Mouse (Mus musculus) kidney, embryonic 14.5 days (tissue): ENCODE data around the gene Flt3. TPM values are rescaled to one million over a fixed set of nuclear protein-coding genes. Genes with fewer than 3 reads are reported as not detected.
A peak's percentile ranks its signal among the peaks of the same experiment; 100 is the strongest.

Experiments
- ATAC-seq: fragments of 200-750 bp; cut with Nextera tagmentation; 2 replicates; pipeline ENCODE4 v1.8.0; 2017; ENCODE audit warnings: moderate number of reproducible peaks, mild to moderate bottlenecking, moderate TSS enrichment, moderate library complexity; ENCODE audit not compliant: low FRiP score, low TSS enrichment
- H3K27ac ChIP-seq: fragments of 300-500 bp; sonication (generic); 2 replicates; pipeline ENCODE4 v1.5.1; 2014; ENCODE audit warnings: low read depth, mild to moderate bottlenecking, low read length, moderate library complexity, mixed read lengths
- H3K27me3 ChIP-seq: fragments of 300-500 bp; sonication (generic); 2 replicates; pipeline ENCODE4 v1.6.1; 2014; ENCODE audit warnings: mild to moderate bottlenecking, low read length; ENCODE audit not compliant: control insufficient read depth, insufficient read depth
- H3K36me3 ChIP-seq: fragments of 300-500 bp; sonication (generic); 2 replicates; pipeline ENCODE4 v1.6.1; 2014; ENCODE audit warnings: low read length, mixed read lengths; ENCODE audit not compliant: control insufficient read depth, insufficient read depth
- H3K4me1 ChIP-seq: fragments of 300-500 bp; sonication (generic); 2 replicates; pipeline ENCODE4 v1.6.1; 2014; ENCODE audit warnings: low read length, mixed read lengths; ENCODE audit not compliant: control insufficient read depth, insufficient read depth
- H3K4me2 ChIP-seq: fragments of 300-500 bp; sonication (generic); replicated peaks from 2 replicates; pipeline ENCODE4 v1.6.1; 2014; ENCODE audit warnings: low read depth, mild to moderate bottlenecking, low read length
- H3K4me3 ChIP-seq: fragments of 300-500 bp; sonication (generic); 2 replicates; pipeline ENCODE4 v1.5.1; 2014; ENCODE audit warnings: mild to moderate bottlenecking, low read length
- H3K9ac ChIP-seq: fragments of 300-500 bp; sonication (generic); 2 replicates; pipeline ENCODE4 v1.6.1; 2014; ENCODE audit warnings: low read depth, mild to moderate bottlenecking, low read length, moderate library complexity
- H3K9me3 ChIP-seq: fragments of 300-500 bp; sonication (generic); 2 replicates; pipeline ENCODE4 v1.6.1; 2016; ENCODE audit warnings: low read length; ENCODE audit not compliant: control insufficient read depth
- WGBS: fragments of 180-500 bp; shearing (Covaris S2); extraction: QIAGEN DNeasy Blood & Tissue Kit; methylation state at CpG from one replicate; pipeline ENCODE4 v1.1.7; 2014; 5-methylcytosine and 5-hydroxymethylcytosine counted together
- polyA plus RNA-seq: library from polyadenylated mRNA; unstranded; fragments of >200 nt; fragmentation: Nextera tagmentation; extraction: Ambion mirVana; gene quantifications from 2 replicates; pipeline ENCODE4 v1.2.1, GENCODE M21; 2014

Flt3 gene
- polyA plus RNA-seq, 1 experiment from 2014 or later: not detected

DNA sequence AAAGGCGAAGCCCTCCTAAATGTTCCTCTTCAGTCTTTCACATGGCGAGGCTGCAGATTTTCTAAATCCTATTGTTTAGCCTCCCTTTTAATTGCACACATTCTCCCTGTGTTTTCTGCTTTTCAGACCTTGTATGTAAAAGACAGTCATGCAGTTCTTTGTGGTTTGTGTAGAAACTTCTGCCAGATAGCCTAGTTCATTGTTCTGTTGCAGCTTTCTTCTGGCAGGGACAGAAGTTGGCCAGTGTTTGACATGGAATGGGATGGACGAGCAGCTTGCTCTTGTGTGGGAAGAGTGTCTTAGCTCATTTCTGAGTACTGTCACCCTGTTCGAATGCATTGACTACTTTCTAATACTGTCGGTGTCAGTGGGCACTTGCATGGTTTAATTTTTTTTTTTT, 36.2 kb upstream of the Flt3 start:
- ATAC-seq: no peak
- WGBS: 85% methylated on average over 5 of the region's 5 CpGs
- H3K9ac ChIP-seq: no peak overlapping the region
- H3K4me3 ChIP-seq: no peak overlapping the region
- H3K27ac ChIP-seq: no peak overlapping the region
- no peaks in the 10 kb centered on the region for H3K9me3 ChIP-seq
- H3K36me3 ChIP-seq: peaks cover 3% of the 10 kb centered on the region
- H3K4me2 ChIP-seq: no peak overlapping the region
- no peaks in the 10 kb centered on the region for H3K27me3 ChIP-seq
- H3K4me1 ChIP-seq: peaks cover 33% of the 10 kb centered on the region

DNA sequence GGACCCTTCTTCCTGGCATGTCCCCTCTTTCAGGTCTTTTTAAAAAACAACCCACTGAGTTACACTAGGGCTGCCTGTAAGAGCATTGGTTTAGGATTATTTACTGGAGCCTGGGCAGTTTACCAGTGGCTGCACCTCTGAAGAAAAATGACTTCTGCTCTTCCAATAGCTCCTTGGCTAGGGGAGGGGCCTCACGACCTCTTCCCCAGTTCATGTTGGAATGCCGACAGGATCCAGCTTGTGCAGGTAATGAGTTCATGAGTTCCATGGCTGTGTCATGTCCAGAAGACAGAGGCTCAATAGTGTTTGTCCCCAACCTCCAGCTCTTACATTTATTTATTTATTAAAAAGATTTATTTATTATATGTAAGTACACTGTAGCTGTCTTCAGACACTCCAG, 35.5 kb upstream of the Flt3 start:
- 58% methylated on average over 2 of the region's 2 CpGs for WGBS
- no peak for ATAC-seq
- no peaks in the 10 kb centered on the region for H3K27me3 ChIP-seq
- H3K4me2 ChIP-seq: no peak overlapping the region
- peaks cover 3% of the 10 kb centered on the region for H3K36me3 ChIP-seq
- no peak overlapping the region for H3K9ac ChIP-seq
- H3K4me1 ChIP-seq: peaks cover 33% of the 10 kb centered on the region
- no peak overlapping the region for H3K4me3 ChIP-seq
- no peak overlapping the region for H3K27ac ChIP-seq
- H3K9me3 ChIP-seq: no peaks in the 10 kb centered on the region

GRCm38 (mm10) chr5:147435224-147435623, 34.9 kb upstream of the Flt3 start:
- no peak overlapping the region for H3K27ac ChIP-seq

DNA sequence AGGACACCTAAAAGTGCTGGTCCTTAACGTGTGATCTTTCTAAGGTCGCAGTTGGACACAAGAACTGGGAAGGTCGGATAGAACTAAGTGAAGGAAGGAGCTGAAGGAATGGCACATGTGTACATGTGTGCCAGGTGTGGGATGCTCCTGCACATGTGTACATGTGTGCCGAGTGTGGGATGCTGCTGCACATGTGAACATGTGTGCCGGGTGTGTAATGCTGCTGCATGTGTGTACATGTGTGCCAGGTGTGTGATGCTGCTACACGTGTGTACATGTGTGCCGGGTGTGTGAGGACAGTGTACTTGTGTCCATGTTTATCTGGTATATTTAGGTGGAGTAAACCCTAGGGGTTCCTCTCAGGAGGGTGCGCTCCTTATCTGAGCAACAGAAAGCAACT, 32.6 kb upstream of the Flt3 start:
- H3K36me3 ChIP-seq: peaks cover 3% of the 10 kb centered on the region
- H3K9ac ChIP-seq: no peak overlapping the region
- no peak overlapping the region for H3K4me3 ChIP-seq
- H3K4me2 ChIP-seq: no peak overlapping the region
- peaks cover 35% of the 10 kb centered on the region for H3K4me1 ChIP-seq
- H3K27me3 ChIP-seq: no peaks in the 10 kb centered on the region
- H3K27ac ChIP-seq: no peak overlapping the region
- no peaks in the 10 kb centered on the region for H3K9me3 ChIP-seq
- 93% methylated on average over 8 of the region's 8 CpGs for WGBS
- ATAC-seq: no peak

More at GRCm38 (mm10) chr5:147435224-147435623, 34.9 kb upstream of the Flt3 start:
- no peak for ATAC-seq
- H3K4me3 ChIP-seq: no peak overlapping the region
- H3K27me3 ChIP-seq: no peaks in the 10 kb centered on the region
- H3K9ac ChIP-seq: no peak overlapping the region
- 46% methylated on average over 4 of the region's 4 CpGs for WGBS
- H3K4me1 ChIP-seq: peaks cover 33% of the 10 kb centered on the region
- no peak overlapping the region for H3K4me2 ChIP-seq
- H3K9me3 ChIP-seq: no peaks in the 10 kb centered on the region
- peaks cover 3% of the 10 kb centered on the region for H3K36me3 ChIP-seq

DNA sequence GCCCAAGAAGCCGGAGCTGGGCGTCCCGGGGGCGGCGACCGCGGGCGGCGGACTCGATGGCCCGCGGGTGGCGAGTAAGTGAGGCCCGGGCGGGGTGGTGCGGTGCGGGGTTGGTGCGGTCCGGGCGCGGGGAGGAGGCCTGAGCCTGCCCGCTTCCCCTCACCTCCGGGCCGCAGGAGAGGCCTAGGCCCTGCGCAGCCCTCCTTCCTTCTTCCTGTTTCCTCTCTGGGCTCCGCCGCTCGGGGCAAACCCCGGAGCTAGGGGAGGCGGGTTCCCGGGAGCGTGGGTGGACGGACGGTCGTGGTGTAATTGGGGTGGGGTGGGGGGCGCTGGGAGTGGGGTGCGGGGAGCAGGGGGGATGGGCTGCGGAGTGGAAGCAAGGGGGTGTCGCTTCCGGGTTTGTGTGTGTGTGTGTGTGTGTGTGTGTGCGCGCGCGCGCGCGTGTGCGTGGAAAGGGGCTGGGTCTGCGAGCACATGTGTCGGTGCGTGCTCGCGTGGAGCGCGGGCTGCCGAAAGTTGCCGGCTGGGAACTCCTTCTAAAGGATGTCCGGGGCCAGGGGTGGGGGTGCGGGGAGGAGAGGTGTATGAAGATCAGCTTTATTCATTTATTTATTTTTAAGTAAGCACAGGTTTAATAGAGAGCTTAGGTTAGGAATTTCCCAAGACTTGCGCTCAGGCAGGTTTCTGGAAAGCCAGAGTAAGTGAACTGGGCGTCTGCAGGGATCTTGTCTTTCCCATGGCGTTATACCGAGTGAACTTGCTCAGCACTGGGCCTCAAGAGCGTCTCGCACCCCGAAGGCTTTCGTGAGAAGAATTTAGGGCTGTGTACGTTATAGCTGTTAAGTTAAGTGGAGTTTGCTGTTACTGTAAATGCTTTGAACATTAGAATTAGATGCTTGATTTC, 30.9 kb upstream of the Flt3 start:
- 1% methylated on average over 47 of the region's 68 CpGs for WGBS
- no peaks in the 10 kb centered on the region for H3K27me3 ChIP-seq
- H3K4me1 ChIP-seq: peaks cover 29% of the 10 kb centered on the region
- H3K9me3 ChIP-seq: no peaks in the 10 kb centered on the region
- peak overlapping the region; percentile 99 for H3K4me3 ChIP-seq
- H3K27ac ChIP-seq: peak overlapping the region; percentile 94
- peak; percentile 77 for ATAC-seq
- H3K36me3 ChIP-seq: peaks cover 3% of the 10 kb centered on the region
- peak overlapping the region; percentile 85 for H3K9ac ChIP-seq
- peak overlapping the region; percentile 76 for H3K4me2 ChIP-seq

DNA sequence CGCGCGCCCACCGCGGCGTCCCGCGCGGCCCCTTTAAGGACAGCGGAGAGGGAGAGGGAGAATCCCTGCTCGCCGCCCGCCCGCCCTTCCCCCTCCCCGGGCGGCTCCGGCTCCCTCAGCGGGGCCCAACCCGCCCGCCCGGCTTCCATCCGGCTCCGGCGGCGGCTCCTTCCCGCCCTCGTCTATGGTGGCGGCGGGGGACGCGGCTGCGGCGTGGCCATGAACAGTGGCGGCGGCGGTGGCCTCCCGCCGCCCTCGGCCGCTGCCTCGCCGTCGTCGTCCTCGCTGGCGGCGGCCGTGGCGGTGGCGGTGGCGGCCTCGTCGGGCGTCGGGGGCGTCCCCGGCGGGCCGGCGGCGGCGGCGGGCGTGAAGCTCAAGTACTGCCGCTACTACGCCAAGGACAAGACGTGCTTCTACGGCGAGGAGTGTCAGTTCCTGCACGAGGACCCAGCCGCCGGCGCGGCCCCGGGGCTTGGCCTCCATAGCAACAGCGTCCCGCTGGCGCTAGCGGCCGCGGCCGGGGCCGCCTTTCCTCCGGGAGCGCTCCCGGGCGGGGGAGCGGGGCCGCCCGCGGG, 30.2 kb upstream of the Flt3 start:
- ATAC-seq: peak; percentile 90
- Histone ChIP-seq H3K27ac (peak overlapping the region; percentile 94), H3K4me1 (peaks cover 27% of the 10 kb centered on the region), H3K4me3 (peak overlapping the region; percentile 99), H3K27me3 (no peaks in the 10 kb centered on the region), H3K9ac (peak overlapping the region; percentile 85), H3K36me3 (peaks cover 3% of the 10 kb centered on the region), H3K9me3 (no peaks in the 10 kb centered on the region), H3K4me2 (peak overlapping the region; percentile 76)
- WGBS: under 1% methylated on average over 51 of the region's 91 CpGs

DNA sequence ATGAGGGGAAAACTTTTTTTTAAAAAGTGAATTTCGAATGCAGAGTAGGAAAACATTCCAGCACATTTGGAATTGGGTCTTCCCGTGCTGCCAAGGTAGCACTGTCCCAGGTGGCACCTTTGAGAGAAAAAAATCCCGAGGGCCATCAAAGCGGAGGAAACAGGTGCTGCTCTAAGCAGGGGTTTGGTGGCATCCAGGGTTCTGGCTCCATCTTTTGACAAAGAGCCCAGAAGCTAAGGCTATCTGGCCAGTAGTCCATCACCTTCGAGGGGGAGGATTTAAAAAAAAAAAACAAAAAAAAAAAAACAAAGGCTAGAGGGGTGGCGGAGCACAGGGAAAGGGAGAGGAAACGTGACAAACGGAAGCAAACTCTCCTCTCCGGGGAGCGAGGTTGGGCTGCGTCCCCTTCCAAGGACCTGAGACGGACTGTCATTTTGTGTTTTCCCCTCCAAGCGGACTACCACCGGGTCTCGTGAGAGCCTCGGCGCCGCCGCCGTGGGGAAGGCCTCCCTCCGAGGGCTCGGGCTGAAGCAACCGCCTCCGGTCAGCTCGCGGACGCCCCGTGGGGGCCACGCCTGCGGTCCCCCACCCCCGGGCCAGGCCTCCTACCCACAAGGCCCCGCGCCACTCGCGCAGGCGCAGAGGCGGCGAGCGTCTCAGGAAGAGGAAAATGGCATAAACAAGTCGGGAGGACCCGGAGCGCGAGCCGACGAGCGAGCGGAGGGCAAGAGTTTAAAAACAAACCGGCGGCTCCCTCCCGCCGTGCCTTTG, 29.4 kb upstream of the Flt3 start, which contains the start of gene Pan3:
Gene Pan3, plus strand, starts transcription at position 627 of the 771 bp plus-strand sequence.
- Histone ChIP-seq H3K4me1 (peaks cover 19% of the 10 kb centered on the region), H3K9me3 (no peaks in the 10 kb centered on the region), H3K9ac (peak within 1 kb of the TSS; percentile 85), H3K4me3 (peak within 1 kb of the TSS; percentile 99), H3K36me3 (peaks cover 3% of the 10 kb centered on the region), H3K27ac (peak within 1 kb of the TSS; percentile 94), H3K27me3 (no peaks in the 10 kb centered on the region), H3K4me2 (peak within 1 kb of the TSS; percentile 76)
- ATAC-seq: peak; percentile 92
- under 1% methylated on average over 46 of the region's 51 CpGs for WGBS

GRCm38 (mm10) chr5:147426048-147426805, 25.9 kb upstream of the Flt3 start:
- Histone ChIP-seq H3K9me3 (no peaks in the 10 kb centered on the region), H3K27ac (no peak overlapping the region), H3K4me2 (no peak overlapping the region), H3K27me3 (no peaks in the 10 kb centered on the region), H3K36me3 (no peaks in the 10 kb centered on the region), H3K4me1 (peaks cover 4% of the 10 kb centered on the region; the same call in 1 of the 2 replicates), H3K4me3 (no peak overlapping the region), H3K9ac (no peak overlapping the region)
- 83% methylated on average over 4 of the region's 4 CpGs for whole genome bisulfite sequencing
- no peak for ATAC-seq
